Mouse (Mus musculus) heart, embryonic 15.5 days (tissue): ENCODE results near the gene Spats1. TPM values are rescaled to one million over a fixed set of nuclear protein-coding genes. Genes with fewer than 3 reads are reported as not detected.
"Not testable (repeated sequence)": the region's sequence is repeated elsewhere in the genome, so short reads cannot be mapped to it uniquely, and the experiment has no call there.

Experiments used
- ATAC-seq: fragments of 200-750 bp; cut with Nextera tagmentation; replicated peaks from 2 replicates; pipeline ENCODE4 v1.8.0; 2017; ENCODE audit warnings: low read depth, moderate TSS enrichment; ENCODE audit not compliant: insufficient number of reproducible peaks, insufficient read depth, low FRiP score
- H3K27ac ChIP-seq: fragments of 300-500 bp; sonication (generic); 2 replicates; pipeline ENCODE4 v1.5.1; 2015; ENCODE audit warnings: mild to moderate bottlenecking, inconsistent platforms
- H3K27me3 ChIP-seq: fragments of 300-500 bp; sonication (generic); 2 replicates; pipeline ENCODE4 v1.6.1; 2015; ENCODE audit warnings: inconsistent platforms
- H3K36me3 ChIP-seq: fragments of 300-500 bp; sonication (generic); 2 replicates; pipeline ENCODE4 v1.6.1; 2015; ENCODE audit warnings: mild to moderate bottlenecking, inconsistent platforms
- H3K4me1 ChIP-seq: fragments of 300-500 bp; sonication (generic); replicated peaks from 2 replicates; pipeline ENCODE4 v1.6.1; 2015; ENCODE audit warnings: inconsistent platforms
- H3K4me2 ChIP-seq: fragments of 300-500 bp; sonication (generic); 2 replicates; pipeline ENCODE4 v1.6.1; 2015; ENCODE audit warnings: inconsistent platforms, mild to moderate bottlenecking, moderate library complexity
- H3K4me3 ChIP-seq: fragments of 300-500 bp; sonication (generic); 2 replicates; pipeline ENCODE4 v1.5.1; 2015; ENCODE audit warnings: mild to moderate bottlenecking, inconsistent platforms
- H3K9ac ChIP-seq: fragments of 300-500 bp; sonication (generic); 2 replicates; pipeline ENCODE4 v1.6.1; 2015; ENCODE audit warnings: mild to moderate bottlenecking, inconsistent platforms
- H3K9me3 ChIP-seq: fragments of 300-500 bp; sonication (generic); replicated peaks from 2 replicates; pipeline ENCODE4 v1.6.1; 2016; ENCODE audit warnings: inconsistent platforms
- WGBS: fragments of 180-500 bp; shearing (Covaris S2); methylation state at CpG from one replicate; pipeline ENCODE4 v1.1.7; 2015; ENCODE audit warnings: mixed read lengths; 5-methylcytosine and 5-hydroxymethylcytosine counted together
- polyA plus RNA-seq: library from polyadenylated mRNA; unstranded; fragments of >200 nt; fragmentation: Nextera tagmentation; extraction: Ambion mirVana; gene quantifications from 2 replicates; pipeline ENCODE4 v1.2.1, GENCODE M21; 2015

Gene Spats1
- polyA plus RNA-seq, 1 experiment from 2014 or later = 1.6 TPM

DNA sequence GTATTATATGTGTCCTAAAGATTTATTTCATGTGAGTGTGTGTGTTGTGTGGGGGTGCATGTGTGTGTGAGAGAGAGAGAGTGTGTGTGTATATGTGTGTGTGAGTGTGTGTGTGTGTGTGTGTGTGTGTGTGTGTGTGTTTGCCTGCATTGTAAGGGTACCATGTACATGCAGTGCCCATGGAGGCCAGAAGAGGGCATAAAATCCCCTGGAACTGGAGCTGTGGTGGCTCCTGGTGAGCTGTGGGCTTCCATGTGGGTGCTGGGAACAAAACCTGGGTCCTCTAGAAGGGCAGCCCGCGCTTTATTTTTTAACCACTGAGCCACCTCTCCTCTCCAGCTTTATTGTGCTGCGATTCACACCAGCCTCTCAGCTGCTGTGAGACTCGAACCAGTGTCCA is 12.7 kb downstream of the Spats1 start:
- Histone ChIP-seq H3K27ac (no peak overlapping the region), H3K9me3 (0 out of 2 replicates have a peak, but pooled peaks cover 3% of the 10 kb centered on the region), H3K9ac (no peak overlapping the region), H3K4me1 (no peaks in the 10 kb centered on the region), H3K27me3 (no peaks in the 10 kb centered on the region), H3K36me3 (no peaks in the 10 kb centered on the region; the same call in 1 of the 2 replicates), H3K4me2 (no peak overlapping the region), H3K4me3 (no peak overlapping the region)
- no peak for ATAC-seq
- 87% methylated on average over 4 of the region's 4 CpGs for WGBS

DNA sequence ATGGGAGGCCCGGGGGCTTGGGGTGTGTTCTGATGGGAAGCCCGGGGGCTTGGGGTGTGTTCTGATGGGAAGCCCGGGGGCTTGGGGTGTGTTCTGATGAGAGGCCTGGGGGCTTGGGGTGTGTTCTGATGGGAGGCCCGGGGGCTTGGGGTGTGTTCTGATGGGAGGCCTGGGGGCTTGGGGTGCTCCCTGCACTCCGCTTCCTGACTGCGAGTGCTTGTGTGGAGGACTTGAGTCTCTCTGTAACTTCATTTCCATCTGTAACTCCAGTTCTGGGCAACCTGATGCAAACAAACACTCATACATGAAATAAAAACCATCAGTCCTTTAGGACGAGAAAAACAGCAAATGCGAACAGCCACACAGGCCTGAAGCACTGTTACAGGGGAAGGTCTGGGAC is 16.2 kb downstream of the Spats1 start:
- Histone ChIP-seq H3K27ac (no peak overlapping the region), H3K9ac (no peak overlapping the region), H3K36me3 (no peaks in the 10 kb centered on the region), H3K4me2 (no peak overlapping the region), H3K27me3 (no peaks in the 10 kb centered on the region), H3K4me1 (no peaks in the 10 kb centered on the region), H3K4me3 (no peak overlapping the region), H3K9me3 (no peaks in the 10 kb centered on the region)
- 82% methylated on average over 8 of the region's 8 CpGs for WGBS
- ATAC-seq = no peak

GRCm38 (mm10) chr17:45458516-45458915 is 16.7 kb downstream of the Spats1 start:
- Histone ChIP-seq H3K4me1 (no peaks in the 10 kb centered on the region), H3K9me3 (no peaks in the 10 kb centered on the region), H3K27ac (no peak overlapping the region), H3K27me3 (no peaks in the 10 kb centered on the region), H3K9ac (no peak overlapping the region), H3K4me3 (no peak overlapping the region), H3K4me2 (no peak overlapping the region), H3K36me3 (no peaks in the 10 kb centered on the region)
- ATAC-seq = no peak
- 67% methylated on average over 4 of the region's 4 CpGs for WGBS

- no peak overlapping the region for H3K9ac ChIP-seq
- H3K27me3 ChIP-seq = no peaks in the 10 kb centered on the region
- no peaks in the 10 kb centered on the region for H3K9me3 ChIP-seq
- H3K4me2 ChIP-seq = no peak overlapping the region
- H3K27ac ChIP-seq = no peak overlapping the region
- no peak for ATAC-seq
- no peak overlapping the region for H3K4me3 ChIP-seq
- H3K4me1 ChIP-seq = no peaks in the 10 kb centered on the region
- H3K36me3 ChIP-seq = no peaks in the 10 kb centered on the region
- 85% methylated on average over 5 of the region's 5 CpGs for WGBS
These were observed 17.7 kb downstream of the Spats1 start for GRCm38 (mm10) chr17:45457487-45457886.

DNA sequence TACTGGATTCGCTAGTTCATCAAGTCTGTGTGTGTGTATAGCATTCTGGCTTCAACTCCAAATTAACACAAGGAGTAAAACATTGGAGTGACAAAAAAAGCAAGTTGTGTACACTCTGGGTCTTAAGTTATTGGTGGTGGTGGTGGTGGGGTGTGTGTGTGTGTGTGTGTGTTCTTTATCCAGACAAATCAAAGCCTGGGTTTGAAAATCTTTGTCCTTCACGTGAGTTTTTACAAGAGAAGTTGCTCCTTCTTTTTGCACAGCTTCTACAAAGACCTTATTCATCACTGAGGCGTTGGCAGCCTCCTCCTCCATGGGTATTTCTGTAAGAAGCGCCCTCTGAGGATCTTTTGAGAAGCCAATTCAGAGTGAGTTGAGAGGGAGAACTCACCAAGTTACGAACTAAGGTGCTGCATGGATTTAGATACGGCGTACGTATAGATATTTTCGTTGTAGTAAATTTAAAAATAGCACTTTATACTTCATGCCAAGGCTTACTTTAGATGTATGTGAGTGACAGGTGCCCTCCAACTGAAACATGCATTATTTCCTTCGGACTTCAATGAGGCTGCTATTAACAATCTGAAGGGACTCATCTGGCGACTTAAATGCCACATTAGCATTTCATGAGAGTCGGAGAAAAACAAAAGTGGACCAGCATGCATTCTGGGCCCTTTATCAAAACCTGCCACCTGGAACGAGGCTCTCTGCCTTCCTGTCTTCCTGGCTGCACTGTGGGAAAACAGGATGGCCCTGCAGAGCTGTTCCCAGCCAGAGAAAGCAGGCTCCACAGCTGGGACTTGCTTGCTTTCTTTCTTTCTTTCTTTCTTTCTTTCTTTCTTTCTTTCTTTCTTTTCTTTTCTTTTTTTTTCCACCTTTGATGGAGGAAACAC is 18.7 kb downstream of the Spats1 start:
- Histone ChIP-seq H3K9ac (no peak overlapping the region), H3K4me3 (no peak overlapping the region), H3K36me3 (no peaks in the 10 kb centered on the region), H3K9me3 (no peaks in the 10 kb centered on the region), H3K4me2 (no peak overlapping the region), H3K27me3 (no peaks in the 10 kb centered on the region), H3K4me1 (no peaks in the 10 kb centered on the region), H3K27ac (no peak overlapping the region)
- 50% methylated on average over 13 of the region's 13 CpGs for WGBS
- ATAC-seq = no peak

DNA sequence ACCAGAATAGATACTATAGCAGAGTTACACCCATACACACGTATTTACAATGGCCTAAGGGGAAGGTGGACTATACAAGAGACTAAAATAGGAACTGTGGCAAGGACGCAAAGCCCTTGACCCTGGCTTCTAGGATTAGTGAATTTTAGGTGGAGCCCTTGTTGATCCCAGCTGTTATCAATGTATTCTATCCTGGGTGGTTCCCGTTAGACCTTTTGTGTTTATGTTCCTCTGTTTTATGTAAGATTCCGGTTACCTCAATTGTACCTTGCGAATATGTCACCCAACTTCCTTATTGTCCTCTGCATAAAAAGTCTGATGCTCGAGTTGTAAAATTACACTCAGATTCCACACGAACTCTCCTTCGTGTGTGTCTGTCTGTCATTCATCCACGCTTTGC is 19.4 kb downstream of the Spats1 start:
- not testable (repeated sequence) for H3K4me3 ChIP-seq, H3K4me2 ChIP-seq, H3K9ac ChIP-seq, H3K36me3 ChIP-seq, ATAC-seq, H3K27me3 ChIP-seq, H3K4me1 ChIP-seq, H3K27ac ChIP-seq, H3K9me3 ChIP-seq
- WGBS = 80% methylated on average over 9 of the region's 9 CpGs

DNA sequence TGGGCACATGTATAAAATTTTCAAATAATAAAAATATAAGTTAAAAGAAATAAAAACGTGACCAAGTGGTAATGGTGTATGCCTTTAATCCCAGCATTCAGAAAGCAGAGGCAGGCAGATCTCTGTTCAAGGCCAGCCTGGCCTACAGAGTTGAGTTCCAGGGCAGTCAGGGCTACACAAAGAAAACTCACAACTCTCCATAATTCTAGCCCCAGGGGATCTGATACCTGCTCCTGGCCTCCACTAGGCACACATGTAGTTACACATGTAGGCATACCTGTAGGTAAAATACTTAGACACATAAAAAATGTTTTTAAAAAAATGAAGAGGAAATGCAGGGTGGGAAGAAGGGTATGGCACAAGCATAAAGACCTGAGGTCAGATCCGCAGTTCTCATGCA is 20.4 kb downstream of the Spats1 start:
- H3K4me2 ChIP-seq = no peak overlapping the region
- no peak overlapping the region for H3K4me3 ChIP-seq
- no peak for ATAC-seq
- H3K27ac ChIP-seq = no peak overlapping the region
- WGBS = 81% methylated on average over 2 of the region's 2 CpGs
- H3K9me3 ChIP-seq = no peaks in the 10 kb centered on the region
- H3K27me3 ChIP-seq = no peaks in the 10 kb centered on the region
- no peaks in the 10 kb centered on the region for H3K4me1 ChIP-seq
- H3K36me3 ChIP-seq = no peaks in the 10 kb centered on the region
- H3K9ac ChIP-seq = no peak overlapping the region

DNA sequence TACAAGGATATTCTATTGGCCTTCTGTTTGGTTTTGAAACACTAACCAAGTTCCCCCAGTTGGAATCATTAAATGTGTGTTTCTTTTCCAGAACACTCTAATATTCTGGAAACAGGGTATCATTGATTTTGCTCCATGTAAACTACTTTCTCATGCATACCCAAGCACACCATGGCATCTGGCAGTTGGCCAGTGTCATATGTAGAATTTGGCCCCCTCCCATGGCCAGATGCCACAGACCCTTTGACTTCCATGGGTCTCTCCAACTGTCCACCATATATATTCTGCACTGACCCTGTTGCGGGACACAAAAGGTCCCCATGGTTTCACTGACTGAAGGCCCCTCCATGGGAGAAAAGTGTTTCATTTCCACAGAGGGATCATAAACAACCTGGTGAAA is 22.9 kb downstream of the Spats1 start:
- Histone ChIP-seq H3K27me3 (no peaks in the 10 kb centered on the region), H3K9ac (no peak overlapping the region), H3K4me1 (no peaks in the 10 kb centered on the region; the same call in 1 of the 2 replicates), H3K9me3 (no peaks in the 10 kb centered on the region), H3K36me3 (no peaks in the 10 kb centered on the region), H3K4me2 (no peak overlapping the region), H3K4me3 (no peak overlapping the region), H3K27ac (no peak overlapping the region)
- 100% methylated on average over 1 of the region's 1 CpGs for WGBS
- no peak for ATAC-seq

DNA sequence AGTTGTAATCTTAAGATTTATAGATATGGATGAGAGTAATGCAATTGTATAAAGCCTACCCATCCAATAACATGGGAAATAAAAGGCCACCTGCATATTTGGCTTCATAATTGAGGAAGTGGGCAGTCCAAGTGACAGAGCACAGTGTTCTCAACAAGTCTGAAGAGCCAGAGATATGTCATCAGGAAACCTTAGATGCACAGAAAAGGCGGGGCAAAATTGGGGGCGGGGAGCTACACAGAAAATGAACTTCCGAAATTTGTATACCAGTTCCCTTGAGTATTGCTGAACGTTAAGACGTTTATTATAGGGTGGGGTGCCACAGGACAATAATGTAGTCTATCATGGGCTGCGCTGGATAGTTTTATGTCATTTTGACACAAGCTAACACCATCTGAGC is 25.1 kb downstream of the Spats1 start:
- no peak overlapping the region for H3K27ac ChIP-seq
- no peaks in the 10 kb centered on the region; the same call in 1 of the 2 replicates for H3K4me1 ChIP-seq
- H3K4me3 ChIP-seq = no peak overlapping the region
- ATAC-seq = no peak
- 86% methylated on average over 6 of the region's 6 CpGs for WGBS
- no peaks in the 10 kb centered on the region for H3K9me3 ChIP-seq
- no peaks in the 10 kb centered on the region for H3K27me3 ChIP-seq
- H3K36me3 ChIP-seq = no peaks in the 10 kb centered on the region
- no peak overlapping the region for H3K9ac ChIP-seq
- no peak overlapping the region for H3K4me2 ChIP-seq

DNA sequence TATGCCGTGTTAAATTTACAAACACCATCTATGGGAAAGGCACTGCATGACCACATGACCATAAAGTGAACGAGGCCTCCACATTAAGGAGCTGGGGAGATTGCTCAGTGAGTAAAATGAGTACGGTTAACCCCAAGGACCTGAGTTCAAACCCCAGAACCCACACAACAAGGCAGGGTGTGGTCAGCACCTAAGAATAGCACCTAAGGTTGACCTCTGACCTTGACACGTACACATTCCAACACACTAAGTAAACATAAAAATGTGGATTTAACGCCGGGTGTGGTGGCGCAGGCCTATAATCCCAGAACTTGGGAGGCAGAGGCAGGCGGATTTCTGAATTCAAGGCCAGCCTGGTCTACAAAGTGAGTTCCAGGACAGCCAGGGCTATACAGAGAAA is 25.6 kb downstream of the Spats1 start:
- H3K4me2 ChIP-seq = no peak overlapping the region
- no peaks in the 10 kb centered on the region for H3K36me3 ChIP-seq
- no peaks in the 10 kb centered on the region for H3K27me3 ChIP-seq
- ATAC-seq = no peak
- no peak overlapping the region for H3K27ac ChIP-seq
- 87% methylated on average over 8 of the region's 8 CpGs for WGBS
- no peaks in the 10 kb centered on the region; the same call in 1 of the 2 replicates for H3K4me1 ChIP-seq
- H3K9ac ChIP-seq = no peak overlapping the region
- H3K4me3 ChIP-seq = no peak overlapping the region
- no peaks in the 10 kb centered on the region for H3K9me3 ChIP-seq

DNA sequence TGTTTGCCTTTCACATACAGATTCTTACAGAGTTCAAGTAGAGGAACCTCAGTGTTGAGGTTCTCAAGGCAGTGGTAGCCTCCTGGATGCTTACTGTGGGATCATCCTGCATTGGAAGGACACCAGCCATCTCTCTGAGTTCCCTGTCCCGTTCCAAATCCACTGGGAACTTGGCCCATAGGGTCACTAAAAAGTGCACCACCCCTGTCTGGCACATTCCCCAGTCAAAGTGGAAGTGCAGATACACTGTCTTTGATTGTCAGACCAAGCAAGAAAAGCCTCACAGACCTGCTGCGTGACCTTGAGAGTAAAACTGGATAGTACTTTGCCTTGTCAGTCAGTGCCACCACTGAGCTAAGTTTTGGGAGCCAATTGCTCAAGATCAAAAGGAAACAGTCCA is 28.2 kb downstream of the Spats1 start:
- Histone ChIP-seq H3K9ac (no peak overlapping the region), H3K4me3 (no peak overlapping the region), H3K9me3 (no peaks in the 10 kb centered on the region), H3K27me3 (no peaks in the 10 kb centered on the region), H3K4me2 (no peak overlapping the region), H3K27ac (peak overlapping the region; percentile 40; the same call in 1 of the 2 replicates), H3K4me1 (no peaks in the 10 kb centered on the region; the same call in 1 of the 2 replicates), H3K36me3 (no peaks in the 10 kb centered on the region)
- ATAC-seq = no peak
- WGBS = 42% methylated on average over 2 of the region's 2 CpGs

DNA sequence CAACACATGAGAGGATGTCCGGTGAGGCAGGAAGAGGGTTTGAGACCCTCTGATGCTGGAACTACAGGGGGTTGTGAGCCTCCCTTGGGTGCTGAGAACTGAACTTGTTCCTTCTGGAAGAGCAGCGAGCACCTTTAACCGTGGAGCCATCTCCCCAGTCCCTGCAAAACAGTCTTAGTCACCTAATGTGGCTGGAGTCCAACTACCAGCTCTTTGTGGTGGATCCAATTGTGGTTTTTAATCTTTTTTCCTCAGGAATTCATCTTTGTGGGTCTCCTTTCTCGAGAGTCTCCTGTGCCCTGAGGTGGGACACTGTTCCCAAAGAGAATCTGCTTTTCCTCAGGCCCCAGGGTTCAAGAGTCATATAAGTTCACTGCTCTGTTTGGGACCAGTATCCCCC is 29.3 kb downstream of the Spats1 start:
- Histone ChIP-seq H3K4me1 (no peaks in the 10 kb centered on the region; the same call in 1 of the 2 replicates), H3K4me2 (no peak overlapping the region), H3K27ac (no peak overlapping the region), H3K36me3 (no peaks in the 10 kb centered on the region), H3K9me3 (no peaks in the 10 kb centered on the region), H3K9ac (no peak overlapping the region), H3K4me3 (no peak overlapping the region), H3K27me3 (no peaks in the 10 kb centered on the region)
- no peak for ATAC-seq
- WGBS = 78% methylated on average over 4 of the region's 4 CpGs
